In genomic region chr1:135770896-135771572, GRCm38 (mm10) we compare ENCODE assay signal across 9 mouse cellular contexts. TPM values are rescaled to one million over a fixed set of nuclear protein-coding genes. Genes with fewer than 3 reads are reported as not detected.
DNase-seq lines count a peak whose midpoint lies in the region; ATAC-seq lines count a peak whose summit lies in the region.
"Had no signal": no experiment of that assay in that cellular context is flagged by ENCODE, and none has a peak within 500 bp of the region (broad histone marks: within the 10 kb centered on the region; RNA-seq: fewer than 3 reads in every experiment).

No protein-coding gene starts in this region.

- H3K36me3 ChIP-seq in limb, embryonic 13.5 days: peaks cover 24% of the 10 kb centered on the region

- H3K4me2 ChIP-seq in limb, embryonic 13.5 days (replicated peaks): no peak overlapping the region; the same call in 1 of the 2 replicates

- WGBS in limb, embryonic 13.5 days: 58% methylated on average over 12 of the region's 12 CpGs

- H3K27ac ChIP-seq in limb, embryonic 13.5 days: peak overlapping the region; percentile 0; the same call in 1 of the 2 replicates

- no peaks in the 10 kb centered on the region for H3K27me3 ChIP-seq in limb, embryonic 13.5 days

- DNase-seq in 416B (ENCODE audit: low read depth) (peak; percentile 88), NIH3T3 (ENCODE audit: low read depth) (peak; percentile 94)
- DNase-seq in gastrocnemius, postnatal 25 days: peak; percentile 81
- DNase-seq in thymus, postnatal 14 days: no peak
- no peak for DNase-seq in spleen, adult 18-20 months
- DNase-seq: kidney, adult 11 months had no signal

- no peak for ATAC-seq in limb, embryonic 13.5 days (ENCODE audit: low FRiP score, low read depth)
- ATAC-seq in inflammation-experienced regulatory T-cells, adult 6 months: no peak
- no peak for ATAC-seq in frontal cortex, adult (ENCODE audit: low TSS enrichment)

- H3K4me1 ChIP-seq in limb, embryonic 13.5 days: peaks cover 46% of the 10 kb centered on the region

- no peak overlapping the region for H3K4me3 ChIP-seq in limb, embryonic 13.5 days

- H3K9ac ChIP-seq in limb, embryonic 13.5 days: no peak overlapping the region

- H3K9me3 ChIP-seq in limb, embryonic 13.5 days: no peaks in the 10 kb centered on the region

RNA-seq across cellular contexts. Expression of gene Phlda3, which starts 5.1 kb away (rescaled TPM):
- total RNA-seq in gastrocnemius, postnatal 25 days (2021): 100 to 1,000 TPM in 1 of 2 experiments, 10 to 100 TPM in 1; 56.9 to 161 TPM
- polyA plus RNA-seq in limb, embryonic 13.5 days (2015; fragmentation: Nextera tagmentation; extraction: Ambion mirVana): 56.6 and 62.8 TPM in 2 replicates
- polyA plus RNA-seq in inflammation-experienced regulatory T-cells, adult 6 months (2017; shearing (Covaris generic)): 1 to 10 TPM in 1 of 3 experiments, under 1 TPM in 1, not detected in 1; 0.94 to 7.2 TPM

RNA-seq across cellular contexts. Expression of gene Tnni1, which starts 8.2 kb away (rescaled TPM):
- total RNA-seq in gastrocnemius, postnatal 25 days (2021): 100 to 1,000 TPM in 1 of 2 experiments, 10 to 100 TPM in 1; 73.2 to 356 TPM
- 241 and 246 TPM in 2 replicates for polyA plus RNA-seq in limb, embryonic 13.5 days (2015; fragmentation: Nextera tagmentation; extraction: Ambion mirVana)
- not detected for polyA plus RNA-seq in inflammation-experienced regulatory T-cells, adult 6 months (2017; shearing (Covaris generic))

RNA-seq across cellular contexts. Expression of gene Lad1, which starts 47.4 kb away (rescaled TPM):
- not detected for total RNA-seq in gastrocnemius, postnatal 25 days (2021)
- 7.2 and 8.5 TPM in 2 replicates for polyA plus RNA-seq in limb, embryonic 13.5 days (2015; fragmentation: Nextera tagmentation; extraction: Ambion mirVana)
- polyA plus RNA-seq in inflammation-experienced regulatory T-cells, adult 6 months (2017; shearing (Covaris generic)): 1 to 10 TPM; 1.9 to 5.2 (median 2.4) TPM

RNA-seq across cellular contexts. Expression of gene Csrp1, which starts 51.2 kb away (rescaled TPM):
- total RNA-seq in gastrocnemius, postnatal 25 days (2021): 10 to 100 TPM; 24.8 to 41.1 TPM
- polyA plus RNA-seq in limb, embryonic 13.5 days (2015; fragmentation: Nextera tagmentation; extraction: Ambion mirVana): 74.0 and 77.5 TPM in 2 replicates
- 10 to 100 TPM; 19.5 to 31.9 (median 26.9) TPM for polyA plus RNA-seq in inflammation-experienced regulatory T-cells, adult 6 months (2017; shearing (Covaris generic))

Comparison
In these comparisons a context has a peak if more than half of its experiments do, and no peak if none do; other contexts are left out.
1. DNase-seq: peak in 416B (single experiment), NIH3T3 (single experiment) and gastrocnemius, postnatal 25 days (single experiment); none in thymus, postnatal 14 days (single experiment) and spleen, adult 18-20 months (0 of 2).
2. RNA of gene Tnni1, which starts 8.2 kb away (polyA plus RNA-seq): 241 to 246 TPM in limb, embryonic 13.5 days; not detected in inflammation-experienced regulatory T-cells, adult 6 months; every median in the first group is over 100 times any median in the second.